Mouse (Mus musculus): ENCODE data around the gene Ate1.

GRCm38 (mm10) chr7:130558592-130558991, 38.4 kb upstream of the Ate1 start:
- no peak for TF ChIP-seq CTCF (IDR thresholded peaks at IDR 0.05; ENCODE audit: control insufficient read depth, insufficient read depth, low read length)
- no peak for TF ChIP-seq POLR2A (IDR thresholded peaks at IDR 0.05; ENCODE audit: borderline replicate concordance, control insufficient read depth, low read depth, low read length)
